Mouse (Mus musculus): ENCODE measurements around the gene Toporsl. TPM values are rescaled to one million over a fixed set of nuclear protein-coding genes. Genes with fewer than 3 reads are reported as not detected.

Toporsl gene
- polyA plus RNA-seq (2016; fragmentation: Nextera tagmentation; extraction: Ambion mirVana) = not detected in 2 replicates

DNA sequence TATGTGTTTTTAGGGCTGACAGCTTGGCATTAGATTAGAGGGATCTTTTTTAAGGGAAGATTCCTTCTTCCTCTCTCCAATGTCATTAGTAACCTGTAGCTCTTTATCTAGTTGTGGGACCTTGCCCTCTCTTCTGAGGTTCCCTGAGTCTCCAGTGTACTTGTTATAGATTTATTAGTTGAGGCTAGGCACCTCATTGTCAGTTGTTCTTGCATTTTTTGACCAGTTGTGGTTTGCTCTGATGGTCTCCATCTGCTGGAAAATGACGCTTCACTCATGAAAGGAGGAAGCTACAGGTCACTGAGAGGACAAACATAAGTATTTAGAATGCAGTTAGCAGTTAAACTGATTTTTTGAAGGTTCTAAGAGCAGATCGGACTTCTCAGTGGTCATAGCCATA lies at the start of gene Toporsl:
Gene Toporsl (plus strand): TSS at position 348 of the 400 bp plus-strand sequence.
- Histone ChIP-seq H3K27me3 (no peaks in the 10 kb centered on the region), H3K4me1 (no peaks in the 10 kb centered on the region), H3K27ac (no peak within 1 kb of the TSS), H3K4me3 (no peak within 1 kb of the TSS), H3K36me3 (no peaks in the 10 kb centered on the region), H3K9ac (no peak within 1 kb of the TSS), H3K4me2 (replicated peaks) (no peak within 1 kb of the TSS), H3K9me3 (no peaks in the 10 kb centered on the region)
- 52% methylated on average over 2 of the region's 2 CpGs for WGBS
- no peak for ATAC-seq (ENCODE audit: insufficient number of reproducible peaks, insufficient read depth, low FRiP score, low TSS enrichment)

DNA sequence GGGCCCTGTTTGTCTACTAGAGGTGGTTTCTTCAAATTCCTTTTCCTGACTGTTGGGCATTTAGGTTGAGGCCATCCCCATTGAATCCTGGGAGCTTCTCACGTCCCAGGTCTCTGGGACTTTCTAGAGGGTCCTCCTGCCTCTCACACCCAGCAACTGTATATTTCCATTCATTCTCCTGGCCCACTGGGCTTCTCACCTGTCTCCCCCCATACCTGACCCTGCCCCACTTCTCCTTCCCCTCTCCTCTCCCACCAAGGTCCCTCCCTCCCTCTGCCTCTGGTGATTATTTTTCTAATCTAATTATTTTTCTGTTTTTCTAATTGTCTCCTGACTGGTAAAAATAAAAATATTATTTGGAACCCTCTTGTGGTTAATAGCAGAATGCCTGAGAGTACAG lies 38.4 kb upstream of the Toporsl start:
- 65% methylated on average over 1 of the region's 1 CpGs for WGBS
- H3K9ac ChIP-seq = no peak overlapping the region

GRCm38 (mm10) chr4:52558080-52558479 lies 38.0 kb upstream of the Toporsl start:
- no peak for ATAC-seq (ENCODE audit: insufficient number of reproducible peaks, insufficient read depth, low FRiP score, low TSS enrichment)
- Histone ChIP-seq H3K4me3 (no peak overlapping the region), H3K4me2 (replicated peaks) (no peak overlapping the region), H3K36me3 (no peaks in the 10 kb centered on the region), H3K4me1 (no peaks in the 10 kb centered on the region), H3K27ac (no peak overlapping the region), H3K9ac (no peak overlapping the region), H3K27me3 (no peaks in the 10 kb centered on the region), H3K9me3 (no peaks in the 10 kb centered on the region)
- WGBS = 53% methylated on average over 1 of the region's 1 CpGs

More for the DNA sequence above, 38.4 kb upstream of the Toporsl start:
- no peak overlapping the region for H3K4me2 ChIP-seq (replicated peaks)
- no peaks in the 10 kb centered on the region for H3K9me3 ChIP-seq
- H3K4me1 ChIP-seq = no peaks in the 10 kb centered on the region
- no peak for ATAC-seq (ENCODE audit: insufficient number of reproducible peaks, insufficient read depth, low FRiP score, low TSS enrichment)
- no peaks in the 10 kb centered on the region for H3K27me3 ChIP-seq
- no peak overlapping the region for H3K27ac ChIP-seq
- no peaks in the 10 kb centered on the region for H3K36me3 ChIP-seq
- H3K4me3 ChIP-seq = no peak overlapping the region

DNA sequence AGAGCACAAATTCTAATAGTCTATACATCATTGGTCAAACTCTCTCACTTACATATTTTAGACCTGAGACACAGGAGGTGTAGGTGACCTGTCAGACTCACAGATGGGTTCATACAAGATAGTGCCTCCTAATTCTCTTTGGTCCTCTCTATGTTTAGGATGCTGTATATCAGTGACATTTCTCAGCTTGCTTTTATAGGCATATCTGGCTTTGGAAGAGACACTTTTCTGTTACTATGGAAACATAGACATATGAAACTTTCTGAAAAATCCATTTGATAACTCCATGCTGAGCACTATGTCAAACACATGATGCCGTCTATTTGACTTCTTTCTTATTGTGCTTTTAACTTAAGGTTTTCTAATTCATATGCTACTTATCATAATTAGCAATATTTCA lies 32.2 kb upstream of the Toporsl start:
- no peak for ATAC-seq (ENCODE audit: insufficient number of reproducible peaks, insufficient read depth, low FRiP score, low TSS enrichment)
- Histone ChIP-seq H3K27ac (no peak overlapping the region), H3K4me1 (no peaks in the 10 kb centered on the region), H3K4me3 (no peak overlapping the region), H3K9me3 (no peaks in the 10 kb centered on the region), H3K36me3 (no peaks in the 10 kb centered on the region), H3K4me2 (replicated peaks) (no peak overlapping the region), H3K9ac (no peak overlapping the region), H3K27me3 (no peaks in the 10 kb centered on the region)
- 91% methylated on average over 1 of the region's 1 CpGs for WGBS

- no peak overlapping the region for H3K27ac ChIP-seq
- H3K36me3 ChIP-seq = no peaks in the 10 kb centered on the region
- no peak for ATAC-seq (ENCODE audit: insufficient number of reproducible peaks, insufficient read depth, low FRiP score, low TSS enrichment)
- H3K9me3 ChIP-seq = no peaks in the 10 kb centered on the region
- WGBS = 78% methylated on average over 6 of the region's 6 CpGs
- H3K4me3 ChIP-seq = no peak overlapping the region
- H3K27me3 ChIP-seq = no peaks in the 10 kb centered on the region
- H3K4me1 ChIP-seq = no peaks in the 10 kb centered on the region
- no peak overlapping the region for H3K4me2 ChIP-seq (replicated peaks)
- no peak overlapping the region for H3K9ac ChIP-seq
These were observed 9.8 kb upstream of the Toporsl start for GRCm38 (mm10) chr4:52586194-52586734.

GRCm38 (mm10) chr4:52593821-52594356 lies 2.2 kb upstream of the Toporsl start:
- Histone ChIP-seq H3K4me3 (no peak overlapping the region), H3K9me3 (no peaks in the 10 kb centered on the region), H3K9ac (no peak overlapping the region), H3K27me3 (no peaks in the 10 kb centered on the region), H3K4me1 (no peaks in the 10 kb centered on the region), H3K4me2 (replicated peaks) (no peak overlapping the region), H3K27ac (no peak overlapping the region), H3K36me3 (no peaks in the 10 kb centered on the region)
- whole genome bisulfite sequencing = 46% methylated on average over 4 of the region's 4 CpGs
- no peak for ATAC-seq (ENCODE audit: insufficient number of reproducible peaks, insufficient read depth, low FRiP score, low TSS enrichment)

- H3K4me2 ChIP-seq (replicated peaks) = no peak overlapping the region
- H3K4me1 ChIP-seq = no peaks in the 10 kb centered on the region
- no peak overlapping the region for H3K27ac ChIP-seq
- H3K4me3 ChIP-seq = no peak overlapping the region
- no peaks in the 10 kb centered on the region for H3K9me3 ChIP-seq
- 89% methylated on average over 13 of the region's 13 CpGs for WGBS
- no peaks in the 10 kb centered on the region for H3K27me3 ChIP-seq
- no peak for ATAC-seq (ENCODE audit: insufficient number of reproducible peaks, insufficient read depth, low FRiP score, low TSS enrichment)
- H3K9ac ChIP-seq = no peak overlapping the region
- no peaks in the 10 kb centered on the region for H3K36me3 ChIP-seq
These were observed 1.4 kb upstream of the Toporsl start for GRCm38 (mm10) chr4:52594632-52595031.

- 59% methylated on average over 7 of the region's 7 CpGs for WGBS
- Histone ChIP-seq H3K4me2 (replicated peaks) (no peak overlapping the region), H3K9ac (no peak overlapping the region), H3K27ac (no peak overlapping the region), H3K27me3 (no peaks in the 10 kb centered on the region), H3K4me3 (no peak overlapping the region), H3K4me1 (no peaks in the 10 kb centered on the region), H3K9me3 (no peaks in the 10 kb centered on the region), H3K36me3 (no peaks in the 10 kb centered on the region)
- ATAC-seq (ENCODE audit: insufficient number of reproducible peaks, insufficient read depth, low FRiP score, low TSS enrichment) = no peak
These were observed 2.3 kb downstream of the Toporsl start for GRCm38 (mm10) chr4:52598180-52598881.

DNA sequence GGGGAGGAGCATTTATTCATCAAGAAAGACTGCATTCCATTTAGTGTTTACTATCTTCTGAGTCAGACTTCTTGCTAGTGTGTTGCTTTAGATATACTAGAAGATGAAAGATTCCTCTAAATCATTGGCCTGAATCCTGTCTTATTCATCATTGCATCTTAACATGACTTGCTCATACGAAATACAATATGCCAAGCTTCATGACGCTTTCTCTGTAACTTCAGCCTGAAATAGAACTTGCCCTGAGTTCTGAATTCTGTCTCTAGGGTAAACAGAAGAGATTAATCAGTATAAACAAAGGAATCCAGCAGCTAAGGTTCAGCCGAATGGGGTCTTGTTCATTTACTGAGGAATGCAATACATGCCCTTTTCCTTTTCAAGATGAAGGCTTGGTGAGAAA lies 10.8 kb downstream of the Toporsl start:
- ATAC-seq (ENCODE audit: insufficient number of reproducible peaks, insufficient read depth, low FRiP score, low TSS enrichment) = no peak
- Histone ChIP-seq H3K4me1 (no peaks in the 10 kb centered on the region), H3K36me3 (no peaks in the 10 kb centered on the region), H3K9ac (no peak overlapping the region), H3K27me3 (no peaks in the 10 kb centered on the region), H3K4me3 (no peak overlapping the region), H3K27ac (no peak overlapping the region), H3K4me2 (replicated peaks) (no peak overlapping the region), H3K9me3 (no peaks in the 10 kb centered on the region)
- 47% methylated on average over 3 of the region's 3 CpGs for WGBS

DNA sequence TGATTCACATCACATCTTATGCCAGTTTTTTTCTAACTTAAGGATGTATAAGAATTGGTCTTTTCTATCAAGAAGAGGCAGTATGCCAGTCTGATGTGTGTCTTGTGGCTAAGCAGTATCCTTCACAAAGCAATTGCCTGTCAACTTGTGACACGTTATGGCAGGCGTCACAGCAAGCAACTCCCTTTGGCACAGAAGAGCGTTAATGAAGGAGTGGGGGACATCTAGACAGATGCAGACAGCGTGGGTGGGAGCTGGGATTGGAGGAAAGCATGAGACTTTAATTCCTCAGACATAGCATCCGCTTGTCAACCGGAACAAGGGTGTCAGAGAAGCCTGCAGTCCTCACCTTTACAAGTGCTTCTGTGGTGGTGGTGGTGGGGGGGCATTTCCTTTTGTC lies 38.9 kb downstream of the Toporsl start:
- ATAC-seq (ENCODE audit: insufficient number of reproducible peaks, insufficient read depth, low FRiP score, low TSS enrichment) = no peak
- no peaks in the 10 kb centered on the region for H3K9me3 ChIP-seq
- no peak overlapping the region for H3K4me3 ChIP-seq
- no peak overlapping the region for H3K27ac ChIP-seq
- H3K36me3 ChIP-seq = no peaks in the 10 kb centered on the region
- no peak overlapping the region for H3K9ac ChIP-seq
- H3K27me3 ChIP-seq = no peaks in the 10 kb centered on the region
- 84% methylated on average over 6 of the region's 6 CpGs for WGBS
- no peaks in the 10 kb centered on the region for H3K4me1 ChIP-seq
- no peak overlapping the region for H3K4me2 ChIP-seq (replicated peaks)

- Histone ChIP-seq H3K27ac (no peak overlapping the region), H3K36me3 (no peaks in the 10 kb centered on the region), H3K27me3 (no peaks in the 10 kb centered on the region), H3K4me2 (replicated peaks) (no peak overlapping the region), H3K9ac (no peak overlapping the region), H3K9me3 (no peaks in the 10 kb centered on the region), H3K4me3 (no peak overlapping the region), H3K4me1 (0 out of 2 replicates have a peak, but pooled peaks cover 3% of the 10 kb centered on the region)
- ATAC-seq (ENCODE audit: insufficient number of reproducible peaks, insufficient read depth, low FRiP score, low TSS enrichment) = no peak
- 74% methylated on average over 4 of the region's 4 CpGs for WGBS
These were observed 51.7 kb downstream of the Toporsl start for GRCm38 (mm10) chr4:52647791-52648190.

- H3K4me1 ChIP-seq = no peaks in the 10 kb centered on the region
- H3K4me2 ChIP-seq (replicated peaks) = no peak overlapping the region
- H3K36me3 ChIP-seq = no peaks in the 10 kb centered on the region
- no peaks in the 10 kb centered on the region for H3K27me3 ChIP-seq
- H3K9me3 ChIP-seq = no peaks in the 10 kb centered on the region
- no peak overlapping the region for H3K9ac ChIP-seq
- no peak overlapping the region for H3K27ac ChIP-seq
- H3K4me3 ChIP-seq = no peak overlapping the region
- no peak for ATAC-seq (ENCODE audit: insufficient number of reproducible peaks, insufficient read depth, low FRiP score, low TSS enrichment)
These were observed 63.6 kb downstream of the Toporsl start for GRCm38 (mm10) chr4:52659701-52660100.
